Mouse (Mus musculus) hindbrain, embryonic 10.5 days (tissue): Measurements from ENCODE around the gene Lgals8. TPM values are rescaled to one million over a fixed set of nuclear protein-coding genes. Genes with fewer than 3 reads are reported as not detected.

Experiments used
- DNase-seq: peaks from one replicate; pipeline ENCODE4 v3.0.0-alpha.2; 2017; ENCODE audit warnings: low spot score
- H3K27ac ChIP-seq: fragments of 300-500 bp; sonication (generic); 2 replicates; pipeline ENCODE4 v1.5.1; 2016; ENCODE audit warnings: mild to moderate bottlenecking, moderate library complexity
- H3K27me3 ChIP-seq: fragments of 300-500 bp; sonication (generic); 2 replicates; pipeline ENCODE4 v1.6.1; 2016; ENCODE audit warnings: mild to moderate bottlenecking; ENCODE audit not compliant: poor library complexity, insufficient read depth, severe bottlenecking
- H3K36me3 ChIP-seq: fragments of 300-500 bp; sonication (generic); 2 replicates; pipeline ENCODE4 v1.6.1; 2016; ENCODE audit warnings: mild to moderate bottlenecking, moderate library complexity
- H3K4me1 ChIP-seq: fragments of 300-500 bp; sonication (generic); replicated peaks from 2 replicates; pipeline ENCODE4 v1.6.1; 2016; ENCODE audit warnings: mild to moderate bottlenecking
- H3K4me3 ChIP-seq: fragments of 300-500 bp; sonication (generic); 2 replicates; pipeline ENCODE4 v1.5.1; 2016; ENCODE audit warnings: mild to moderate bottlenecking, moderate library complexity
- H3K9me3 ChIP-seq: fragments of 300-500 bp; sonication (generic); 2 replicates; pipeline ENCODE4 v1.6.1; 2016; ENCODE audit warnings: mild to moderate bottlenecking, moderate library complexity
- WGBS: fragments of 180-500 bp; shearing (Covaris S2); methylation state at CpG from one replicate; pipeline ENCODE4 v1.1.7; 2016; 5-methylcytosine and 5-hydroxymethylcytosine counted together
- polyA plus RNA-seq: library from polyadenylated mRNA; unstranded; fragments of >200 nt; fragmentation: Nextera tagmentation; extraction: Ambion mirVana; gene quantifications from 2 replicates; pipeline ENCODE4 v1.2.1, GENCODE M21; 2016

The Lgals8 gene
- polyA plus RNA-seq, 1 experiment from 2014 or later, result 11.3 TPM

- no peak overlapping the region for H3K27ac ChIP-seq
- DNase-seq, result no peak
- H3K9me3 ChIP-seq, result no peaks in the 10 kb centered on the region
- H3K4me1 ChIP-seq, result no peaks in the 10 kb centered on the region
- 93% methylated on average over 14 of the region's 14 CpGs for WGBS
- H3K36me3 ChIP-seq, result no peaks in the 10 kb centered on the region
- H3K4me3 ChIP-seq, result no peak overlapping the region
- no peaks in the 10 kb centered on the region for H3K27me3 ChIP-seq
Measured at GRCm38 (mm10) chr13:12453150-12453549, 11.6 kb downstream of the Lgals8 start.

DNA sequence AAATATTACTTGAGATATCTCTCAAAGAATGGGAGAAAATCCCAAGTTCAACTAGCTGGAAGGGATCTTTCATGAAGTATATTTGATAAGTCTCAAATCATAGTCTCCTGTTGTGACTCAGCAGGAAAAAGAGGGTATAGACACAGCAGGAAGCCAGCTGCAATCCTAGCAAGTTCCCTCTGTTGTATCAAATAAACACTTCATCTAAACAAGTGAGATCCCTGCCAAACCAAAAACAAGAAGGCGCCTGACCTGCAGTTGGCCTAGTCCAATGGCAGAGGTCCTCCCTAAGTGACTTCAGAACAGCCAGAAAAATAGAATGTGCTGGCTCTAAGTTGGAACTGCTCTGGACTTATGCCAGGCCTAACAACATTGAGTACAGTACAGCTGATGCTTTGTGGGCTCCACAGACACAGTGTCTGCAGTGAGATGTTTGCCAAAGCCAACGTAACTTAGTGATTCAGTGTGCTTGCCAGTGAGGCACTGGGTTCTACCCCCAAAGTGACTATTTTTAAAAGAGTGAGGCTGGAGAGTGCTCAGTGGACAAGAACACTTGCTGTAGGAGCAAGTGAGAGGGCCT is 22.6 kb downstream of the Lgals8 start:
- DNase-seq, result no peak
- WGBS, result 84% methylated on average over 2 of the region's 2 CpGs

GRCm38 (mm10) chr13:12440813-12441212 is 23.9 kb downstream of the Lgals8 start:
- Histone ChIP-seq H3K4me3 (no peak overlapping the region), H3K4me1 (no peaks in the 10 kb centered on the region), H3K9me3 (no peaks in the 10 kb centered on the region), H3K27me3 (no peaks in the 10 kb centered on the region), H3K27ac (no peak overlapping the region), H3K36me3 (peaks cover 59% of the 10 kb centered on the region)
- no peak for DNase-seq
- 92% methylated on average over 6 of the region's 6 CpGs for WGBS

More for the DNA sequence above, 22.6 kb downstream of the Lgals8 start:
- no peak overlapping the region for H3K4me3 ChIP-seq
- H3K27me3 ChIP-seq, result no peaks in the 10 kb centered on the region
- no peaks in the 10 kb centered on the region for H3K4me1 ChIP-seq
- no peak overlapping the region for H3K27ac ChIP-seq
- peaks cover 46% of the 10 kb centered on the region for H3K36me3 ChIP-seq
- no peaks in the 10 kb centered on the region for H3K9me3 ChIP-seq

DNA sequence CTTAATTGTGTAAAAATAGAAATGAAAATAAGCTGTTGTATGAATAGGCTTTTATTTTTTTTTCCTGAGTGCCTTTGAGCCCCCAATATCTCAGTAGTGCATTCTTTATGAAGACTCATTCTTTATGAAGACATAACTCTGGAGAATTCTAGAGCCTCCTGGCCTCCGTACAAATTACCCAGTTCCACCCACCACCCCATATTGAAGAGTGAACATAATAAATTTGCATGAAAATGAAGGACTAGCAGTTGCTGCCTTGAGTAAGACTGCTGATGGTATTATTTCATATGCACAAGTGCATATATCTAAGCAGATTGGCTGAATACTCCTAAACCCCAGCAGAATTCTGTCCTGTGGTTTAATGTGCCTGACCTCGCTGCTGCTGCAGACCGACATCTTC is 25.2 kb downstream of the Lgals8 start:
- H3K36me3 ChIP-seq, result peaks cover 71% of the 10 kb centered on the region
- no peak for DNase-seq
- no peaks in the 10 kb centered on the region for H3K9me3 ChIP-seq
- 96% methylated on average over 3 of the region's 3 CpGs for WGBS
- no peaks in the 10 kb centered on the region for H3K4me1 ChIP-seq
- no peak overlapping the region for H3K4me3 ChIP-seq
- H3K27ac ChIP-seq, result no peak overlapping the region
- no peaks in the 10 kb centered on the region for H3K27me3 ChIP-seq

GRCm38 (mm10) chr13:12433843-12434242 is 30.9 kb downstream of the Lgals8 start:
- Histone ChIP-seq H3K9me3 (no peaks in the 10 kb centered on the region), H3K27me3 (no peaks in the 10 kb centered on the region), H3K4me3 (no peak overlapping the region), H3K27ac (no peak overlapping the region), H3K4me1 (no peaks in the 10 kb centered on the region), H3K36me3 (peaks cover 98% of the 10 kb centered on the region)
- WGBS, result 87% methylated on average over 5 of the region's 5 CpGs
- DNase-seq, result no peak

DNA sequence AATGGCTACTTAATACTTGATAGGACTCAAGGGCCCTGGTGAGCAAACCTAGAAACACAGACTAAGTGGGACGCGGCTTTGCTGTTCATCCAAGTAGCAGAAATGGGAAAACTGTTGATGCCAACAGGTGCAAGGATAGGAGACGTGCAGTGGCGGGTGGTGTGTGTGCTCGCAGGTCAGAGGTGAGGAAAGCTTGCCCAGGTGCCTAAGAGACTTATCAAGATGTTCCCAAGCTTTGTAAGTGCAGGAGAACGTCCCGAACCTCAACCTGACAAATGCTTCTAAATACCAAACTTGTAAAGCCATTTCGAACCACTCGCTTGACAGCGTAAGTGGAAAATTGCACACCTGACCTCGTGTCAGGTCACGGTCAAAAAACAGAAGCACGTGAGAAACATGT is 36.2 kb downstream of the Lgals8 start:
- Histone ChIP-seq H3K36me3 (peaks cover 98% of the 10 kb centered on the region), H3K4me3 (no peak overlapping the region), H3K27me3 (no peaks in the 10 kb centered on the region), H3K27ac (no peak overlapping the region), H3K4me1 (no peaks in the 10 kb centered on the region), H3K9me3 (no peaks in the 10 kb centered on the region)
- 95% methylated on average over 13 of the region's 13 CpGs for WGBS
- no peak for DNase-seq

DNA sequence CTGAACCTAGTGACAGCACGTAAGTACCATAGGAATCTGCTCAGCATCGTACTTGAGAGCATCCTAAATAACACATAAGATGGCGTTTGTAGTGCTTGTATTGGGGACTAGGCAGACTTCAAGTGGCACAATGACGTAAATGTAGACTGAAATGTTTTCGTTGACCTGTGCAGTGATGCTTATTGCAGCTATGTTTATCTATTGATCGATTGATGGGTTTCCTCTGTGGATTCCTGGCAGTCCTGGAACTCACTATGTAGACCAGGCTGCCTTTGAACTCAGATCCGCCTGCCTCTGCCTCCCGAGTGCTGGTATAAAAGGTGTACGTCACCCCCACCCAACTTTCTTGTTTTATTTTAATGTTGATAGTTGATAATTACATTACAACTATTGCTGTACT is 44.1 kb downstream of the Lgals8 start:
- peaks cover 99% of the 10 kb centered on the region for H3K36me3 ChIP-seq
- no peak overlapping the region for H3K4me3 ChIP-seq
- WGBS, result 97% methylated on average over 9 of the region's 9 CpGs
- no peaks in the 10 kb centered on the region for H3K27me3 ChIP-seq
- H3K27ac ChIP-seq, result no peak overlapping the region
- no peaks in the 10 kb centered on the region for H3K4me1 ChIP-seq
- DNase-seq, result no peak
- no peaks in the 10 kb centered on the region for H3K9me3 ChIP-seq

- H3K4me3 ChIP-seq, result no peak overlapping the region
- no peak for DNase-seq
- peaks cover 92% of the 10 kb centered on the region for H3K36me3 ChIP-seq
- no peaks in the 10 kb centered on the region for H3K9me3 ChIP-seq
- H3K27ac ChIP-seq, result no peak overlapping the region
- 92% methylated on average over 8 of the region's 8 CpGs for WGBS
- no peaks in the 10 kb centered on the region for H3K27me3 ChIP-seq
- no peaks in the 10 kb centered on the region for H3K4me1 ChIP-seq
Measured at GRCm38 (mm10) chr13:12412016-12412415, 52.7 kb downstream of the Lgals8 start.

DNA sequence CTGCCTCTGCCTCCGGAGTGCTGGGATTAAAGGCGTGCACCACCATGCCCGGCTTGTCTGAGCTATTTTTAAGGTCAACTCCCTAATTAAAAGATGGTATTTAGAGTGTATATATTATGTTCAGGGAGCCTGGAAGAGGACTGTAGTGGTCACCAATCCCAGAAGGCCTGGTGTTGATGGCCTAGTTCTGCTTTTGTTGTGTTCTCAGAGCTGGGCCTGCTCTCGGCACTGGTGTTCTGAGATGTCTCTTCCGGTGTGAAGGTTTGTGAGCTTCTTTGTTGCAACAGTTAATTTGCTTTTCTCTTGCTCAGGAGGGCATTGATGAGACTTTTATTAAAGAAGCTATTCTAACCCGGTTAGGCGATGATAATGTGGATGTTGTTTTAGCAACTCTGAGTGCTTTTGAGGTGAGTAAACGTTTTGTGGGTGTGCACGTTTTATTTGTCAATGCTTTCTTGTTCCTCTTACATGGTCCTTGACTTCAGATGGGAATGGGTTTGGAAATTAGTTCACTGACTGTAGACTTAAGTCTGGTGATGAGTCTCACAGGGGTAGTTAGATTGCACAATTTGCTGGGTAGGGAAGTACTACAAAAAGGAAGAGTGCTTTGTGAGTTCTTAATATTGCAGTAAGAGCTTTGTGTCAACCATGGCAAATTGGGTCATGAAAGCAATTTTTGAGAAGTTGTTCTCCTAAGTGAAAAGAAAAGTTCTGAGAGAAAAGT is 56.2 kb downstream of the Lgals8 start:
- H3K4me3 ChIP-seq, result no peak overlapping the region
- H3K27me3 ChIP-seq, result no peaks in the 10 kb centered on the region
- H3K4me1 ChIP-seq, result no peaks in the 10 kb centered on the region
- peaks cover 91% of the 10 kb centered on the region for H3K36me3 ChIP-seq
- no peak overlapping the region for H3K27ac ChIP-seq
- DNase-seq, result no peak
- no peaks in the 10 kb centered on the region for H3K9me3 ChIP-seq
- 92% methylated on average over 9 of the region's 9 CpGs for WGBS

DNA sequence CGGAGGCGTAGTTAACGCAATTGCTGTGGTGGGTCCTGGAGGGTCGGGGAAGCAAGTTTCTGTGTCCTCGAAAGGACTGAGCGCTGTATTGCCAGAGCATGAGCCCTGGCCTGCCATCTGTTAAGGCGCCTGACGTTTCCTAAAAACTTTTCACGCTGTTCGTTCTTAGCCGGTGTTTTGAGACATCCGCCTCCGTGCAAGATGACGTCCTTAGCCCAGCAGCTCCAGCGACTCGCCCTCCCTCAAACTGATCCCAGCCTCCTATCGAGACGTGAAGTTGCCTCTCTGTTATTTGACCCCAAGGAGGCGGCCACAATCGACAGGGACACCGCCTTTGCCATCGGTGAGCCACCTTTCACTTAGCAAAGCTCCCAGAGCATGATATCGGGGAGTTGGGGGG is 69.2 kb downstream of the Lgals8 start:
- Histone ChIP-seq H3K27ac (peak overlapping the region; percentile 62), H3K4me3 (peak overlapping the region; percentile 90), H3K4me1 (peaks cover 8% of the 10 kb centered on the region), H3K27me3 (peaks cover 10% of the 10 kb centered on the region; the same call in 1 of the 2 replicates), H3K9me3 (no peaks in the 10 kb centered on the region), H3K36me3 (peaks cover 26% of the 10 kb centered on the region)
- WGBS, result under 1% methylated on average over 23 of the region's 23 CpGs
- no peak for DNase-seq

DNA sequence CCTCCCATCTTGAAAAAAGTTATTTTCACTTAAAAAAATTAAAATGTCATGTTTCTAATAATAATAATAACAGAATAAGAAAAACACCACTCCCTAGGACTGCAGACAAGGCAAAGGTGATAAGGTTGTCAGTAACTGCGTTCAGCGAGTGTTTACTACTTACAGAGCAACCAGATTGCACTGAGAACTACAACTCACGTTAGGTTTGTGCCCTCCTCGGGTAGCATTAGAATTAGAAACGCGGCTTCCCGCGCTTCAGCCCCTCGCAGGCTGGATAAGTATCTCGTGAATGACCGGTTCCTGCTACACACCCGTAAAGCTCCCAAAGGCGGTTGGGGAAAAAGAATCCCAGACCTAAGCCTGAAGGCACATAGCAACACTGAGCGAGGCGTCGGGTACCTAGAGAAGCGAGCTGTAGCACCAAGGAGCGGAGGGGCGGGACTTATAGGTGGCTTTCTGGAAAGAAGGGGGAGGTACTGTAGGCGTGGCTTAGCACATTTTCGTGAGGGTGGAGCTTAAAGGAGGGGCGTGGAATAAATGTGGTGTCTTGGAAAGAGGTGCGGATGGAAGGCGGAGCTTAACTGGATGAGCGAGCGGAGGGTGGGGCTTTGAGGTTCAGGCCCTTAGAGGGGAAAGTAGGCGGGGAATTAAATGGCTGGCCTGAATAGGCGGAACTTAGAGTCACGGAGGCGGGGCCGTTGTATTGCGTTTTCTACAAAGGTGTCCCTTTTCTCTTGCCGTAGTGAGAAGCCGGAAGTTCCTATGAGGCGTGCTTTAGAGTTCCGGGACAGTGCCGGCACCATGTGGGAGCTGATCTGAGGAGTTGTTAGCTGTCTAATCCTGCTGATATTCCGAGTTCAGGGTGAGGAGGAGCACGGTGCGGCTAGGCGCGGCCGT is 69.9 kb downstream of the Lgals8 start, which contains the start of gene Heatr1:
Gene Heatr1 (plus strand): TSS at position 419 of the 897 bp plus-strand sequence.
- Histone ChIP-seq H3K9me3 (no peaks in the 10 kb centered on the region), H3K4me3 (peak within 1 kb of the TSS; percentile 90), H3K27me3 (peaks cover 10% of the 10 kb centered on the region; the same call in 1 of the 2 replicates), H3K4me1 (peaks cover 8% of the 10 kb centered on the region), H3K36me3 (peaks cover 21% of the 10 kb centered on the region), H3K27ac (peak within 1 kb of the TSS; percentile 73)
- under 1% methylated on average over 43 of the region's 43 CpGs for WGBS
- peak; percentile 94 for DNase-seq
